Mouse (Mus musculus) olfactory bulb, adult 2 months (tissue): Measurements from ENCODE around the gene Nfib. TPM values are rescaled to one million over a fixed set of nuclear protein-coding genes. Genes with fewer than 3 reads are reported as not detected.

ENCODE experiments used
- H3K27ac ChIP-seq: fragments of 200-500 bp; 2 replicates; pipeline ENCODE4 v1.5.1; 2012; ENCODE audit warnings: low read depth, low read length; ENCODE audit not compliant: insufficient read depth
- H3K4me1 ChIP-seq: fragments of 200-500 bp; 2 replicates; pipeline ENCODE4 v1.6.1; 2012; ENCODE audit warnings: low read length; ENCODE audit not compliant: control insufficient read depth, insufficient read depth
- H3K4me3 ChIP-seq: fragments of 200-500 bp; 2 replicates; pipeline ENCODE4 v1.5.1; 2012; ENCODE audit warnings: mild to moderate bottlenecking, low read depth, low read length, moderate library complexity; ENCODE audit not compliant: insufficient read depth
- CTCF ChIP-seq: fragments of 200-500 bp; IDR thresholded peaks from 2 replicates; pipeline ENCODE4 v1.5.1; 2012; ENCODE audit warnings: low read depth, mild to moderate bottlenecking, low read length, moderate library complexity; ENCODE audit not compliant: insufficient read depth
- POLR2A ChIP-seq: fragments of 200-500 bp; IDR thresholded peaks from 2 replicates; pipeline ENCODE4 v1.6.1; 2012; ENCODE audit warnings: mild to moderate bottlenecking, low read depth, low read length, moderate library complexity; ENCODE audit not compliant: insufficient read depth
- WGBS: fragments of 180-500 bp; shearing (Covaris S2); methylation state at CpG from one replicate; pipeline ENCODE4 v1.1.7; 2018; 5-methylcytosine and 5-hydroxymethylcytosine counted together
- polyA plus RNA-seq: library from polyadenylated mRNA; stranded (reverse); fragments of >200 nt; gene quantifications from 2 replicates; pipeline ENCODE4 v1.2.4, GENCODE M21; 2012; ENCODE audit warnings: low replicate concordance; ENCODE audit not compliant: missing spikeins, insufficient read depth, insufficient read length

Gene Nfib
- polyA plus RNA-seq, 1 experiment: not detected

- TF ChIP-seq POLR2A (no peak), CTCF (no peak)
- H3K4me3 ChIP-seq: no peak overlapping the region
- WGBS: 90% methylated on average over 4 of the region's 4 CpGs
- no peaks in the 10 kb centered on the region for H3K4me1 ChIP-seq
- no peak overlapping the region for H3K27ac ChIP-seq
These were observed 414.2 kb downstream of the Nfib start for GRCm38 (mm10) chr4:82291174-82291847.

- 88% methylated on average over 9 of the region's 9 CpGs for WGBS
- no peak overlapping the region for H3K27ac ChIP-seq
- H3K4me3 ChIP-seq: no peak overlapping the region
- H3K4me1 ChIP-seq: no peaks in the 10 kb centered on the region
- TF ChIP-seq CTCF: no peak
- no peak for TF ChIP-seq POLR2A
These were observed 414.9 kb downstream of the Nfib start for GRCm38 (mm10) chr4:82290623-82291022.

GRCm38 (mm10) chr4:82289596-82289995 is 416.0 kb downstream of the Nfib start:
- H3K4me3 ChIP-seq: no peak overlapping the region
- no peak for TF ChIP-seq POLR2A
- TF ChIP-seq CTCF: no peak
- 81% methylated on average over 7 of the region's 7 CpGs for WGBS
- H3K4me1 ChIP-seq: no peaks in the 10 kb centered on the region
- H3K27ac ChIP-seq: no peak overlapping the region

GRCm38 (mm10) chr4:82288138-82288537 is 417.4 kb downstream of the Nfib start:
- no peak for TF ChIP-seq POLR2A
- TF ChIP-seq CTCF: no peak
- WGBS: 73% methylated on average over 2 of the region's 2 CpGs
- Histone ChIP-seq H3K27ac (no peak overlapping the region), H3K4me3 (no peak overlapping the region), H3K4me1 (no peaks in the 10 kb centered on the region)

- no peak for TF ChIP-seq POLR2A
- Histone ChIP-seq H3K4me3 (no peak overlapping the region), H3K4me1 (no peaks in the 10 kb centered on the region), H3K27ac (no peak overlapping the region)
- WGBS: 90% methylated on average over 2 of the region's 2 CpGs
These were observed 418.1 kb downstream of the Nfib start for GRCm38 (mm10) chr4:82287454-82287853.

GRCm38 (mm10) chr4:82286931-82287330 is 418.6 kb downstream of the Nfib start:
- TF ChIP-seq CTCF (no peak), POLR2A (no peak)
- Histone ChIP-seq H3K4me3 (no peak overlapping the region), H3K4me1 (no peaks in the 10 kb centered on the region), H3K27ac (no peak overlapping the region)
- 91% methylated on average over 2 of the region's 2 CpGs for WGBS

GRCm38 (mm10) chr4:82283536-82283935 is 422.0 kb downstream of the Nfib start:
- Histone ChIP-seq H3K27ac (no peak overlapping the region), H3K4me3 (no peak overlapping the region), H3K4me1 (no peaks in the 10 kb centered on the region)
- 86% methylated on average over 6 of the region's 6 CpGs for WGBS
- TF ChIP-seq POLR2A: no peak
- no peak for TF ChIP-seq CTCF

- no peak for TF ChIP-seq CTCF
- TF ChIP-seq POLR2A: no peak
- WGBS: 77% methylated on average over 2 of the region's 2 CpGs
- Histone ChIP-seq H3K27ac (no peak overlapping the region), H3K4me3 (no peak overlapping the region), H3K4me1 (no peaks in the 10 kb centered on the region)
These were observed 429.6 kb downstream of the Nfib start for GRCm38 (mm10) chr4:82275996-82276395.

GRCm38 (mm10) chr4:82273049-82273754 is 432.3 kb downstream of the Nfib start:
- no peaks in the 10 kb centered on the region for H3K4me1 ChIP-seq
- no peak overlapping the region for H3K27ac ChIP-seq
- WGBS: 87% methylated on average over 4 of the region's 4 CpGs
- TF ChIP-seq CTCF (no peak), POLR2A (no peak)
- H3K4me3 ChIP-seq: no peak overlapping the region
